Mouse (Mus musculus) cerebellum, adult 9-10 months (tissue): ENCODE measurements at regions not wholly inside any gene's neighbourhood (a gene's known extent, or its start where the extent isn't known, plus 50 kb on each side); places are given as distances from the start of the nearest gene placed in this dataset.

Experiments used
- DNase-seq: peaks from one replicate; pipeline ENCODE4 v3.0.0; 2022

GRCm38 (mm10) chr17:83097998-83098397 is 117.1 kb upstream of the Pkdcc start:
- no peak for DNase-seq

DNA sequence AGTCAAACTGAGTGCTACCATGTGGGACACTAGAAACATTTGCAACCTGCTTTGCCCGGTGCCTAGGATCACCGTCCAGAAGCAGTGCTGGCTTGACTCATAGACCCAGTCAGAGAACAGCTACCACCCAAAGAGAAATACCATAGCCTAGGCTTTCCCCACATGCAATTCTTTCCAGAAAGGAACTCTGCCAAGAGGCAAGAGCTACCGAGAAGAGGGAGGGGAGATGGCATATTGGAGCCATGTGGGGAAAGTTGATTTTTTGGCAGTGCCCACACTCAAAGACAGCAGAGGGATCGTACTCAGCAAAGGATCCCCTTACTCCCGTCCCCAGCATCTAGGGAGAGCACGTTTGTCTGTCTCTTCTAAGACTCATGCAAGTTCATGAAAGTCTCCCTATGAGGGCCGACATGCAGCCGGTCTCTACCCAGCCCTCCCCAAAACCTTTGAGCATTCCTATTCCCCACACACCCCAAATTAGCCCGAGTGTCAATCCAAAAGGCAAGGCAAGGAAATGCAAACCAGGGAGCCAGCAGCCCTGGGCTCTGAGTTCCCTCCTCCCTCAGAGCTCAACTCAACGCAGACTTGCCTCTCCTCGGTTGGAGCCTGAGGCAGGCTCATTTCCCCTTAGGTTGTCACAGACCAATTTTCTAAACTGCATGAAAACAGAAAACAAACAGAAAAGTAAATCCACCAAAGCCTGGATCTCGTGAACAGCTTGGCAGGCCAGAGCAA is 116.2 kb upstream of the Pkdcc start:
- DNase-seq: no peak

DNA sequence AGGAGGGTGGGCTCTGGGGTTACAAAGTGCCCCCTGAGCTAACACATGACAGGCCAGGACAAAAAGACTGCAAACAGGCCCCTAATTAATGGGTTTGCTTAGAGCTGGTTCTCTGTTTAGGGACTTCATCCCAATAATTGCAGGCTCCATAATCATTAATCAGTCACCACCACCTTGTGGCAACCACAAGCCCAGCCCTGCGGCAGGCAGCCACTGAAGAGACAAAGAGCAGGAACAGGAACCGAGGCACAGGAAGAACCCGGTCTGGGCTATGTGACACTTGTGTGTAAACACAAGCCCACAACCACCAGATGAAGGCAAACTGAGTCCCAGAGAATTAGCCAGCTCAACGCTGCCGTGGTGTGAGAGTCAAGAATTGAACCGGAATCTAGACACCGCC is 114.1 kb upstream of the Pkdcc start:
- DNase-seq: no peak

GRCm38 (mm10) chr17:83101756-83102155 is 113.3 kb upstream of the Pkdcc start:
- no peak for DNase-seq

DNA sequence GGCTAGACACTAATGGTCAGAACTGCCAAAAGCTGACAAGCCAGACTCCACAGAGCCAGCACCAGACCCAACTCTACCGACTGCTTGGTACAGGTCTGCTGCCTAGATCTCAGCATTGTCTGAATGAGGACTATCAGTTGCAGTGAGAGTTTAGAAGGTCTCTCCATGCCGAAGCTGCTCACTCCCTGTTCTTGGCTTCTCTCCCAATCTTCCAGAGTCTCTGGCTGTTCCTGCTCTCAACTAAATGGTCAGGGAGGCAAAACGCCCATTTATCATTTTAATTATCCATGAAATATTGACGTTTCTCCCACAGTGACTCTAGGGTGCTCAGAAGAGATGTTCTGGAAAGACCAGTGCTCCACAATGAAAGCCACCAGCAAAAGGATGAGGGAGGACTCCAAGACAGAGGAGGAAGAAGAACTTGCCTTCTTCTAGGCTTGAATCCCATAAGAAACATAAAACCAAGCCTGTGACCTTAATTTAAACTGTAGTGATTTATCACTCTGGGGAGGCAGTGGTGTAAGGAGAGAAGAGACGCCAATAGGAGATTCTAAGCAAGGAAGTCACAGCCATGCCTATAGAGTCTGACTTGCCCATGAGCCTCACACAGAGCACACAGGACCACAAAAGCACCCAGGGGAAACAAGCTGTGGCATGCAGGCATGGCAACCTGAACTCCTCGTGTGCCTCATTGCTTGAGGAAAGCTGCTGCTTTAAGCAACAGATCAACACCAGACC is 112.2 kb upstream of the Pkdcc start:
- DNase-seq: no peak

DNA sequence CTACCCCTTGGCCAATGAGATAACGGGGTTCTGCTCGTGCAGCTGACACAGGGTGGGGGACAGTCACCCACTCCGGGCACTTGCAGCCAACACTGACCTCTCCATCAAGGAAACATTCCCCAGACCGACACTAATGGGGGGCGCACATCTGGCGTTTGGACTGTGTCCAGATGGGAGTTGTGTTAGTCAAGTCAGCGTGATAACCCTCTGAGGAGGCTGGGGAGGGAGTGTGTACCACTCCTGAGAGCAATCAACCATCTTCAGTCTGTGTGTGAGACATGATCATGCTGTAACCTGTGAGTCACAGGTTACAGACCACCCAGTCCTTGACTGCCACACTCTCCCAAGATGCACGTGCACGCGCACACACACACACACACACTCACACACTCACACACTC is 106.9 kb upstream of the Pkdcc start:
- DNase-seq: no peak

- DNase-seq: no peak
These were observed 105.2 kb upstream of the Pkdcc start for GRCm38 (mm10) chr17:83109792-83110440.

DNA sequence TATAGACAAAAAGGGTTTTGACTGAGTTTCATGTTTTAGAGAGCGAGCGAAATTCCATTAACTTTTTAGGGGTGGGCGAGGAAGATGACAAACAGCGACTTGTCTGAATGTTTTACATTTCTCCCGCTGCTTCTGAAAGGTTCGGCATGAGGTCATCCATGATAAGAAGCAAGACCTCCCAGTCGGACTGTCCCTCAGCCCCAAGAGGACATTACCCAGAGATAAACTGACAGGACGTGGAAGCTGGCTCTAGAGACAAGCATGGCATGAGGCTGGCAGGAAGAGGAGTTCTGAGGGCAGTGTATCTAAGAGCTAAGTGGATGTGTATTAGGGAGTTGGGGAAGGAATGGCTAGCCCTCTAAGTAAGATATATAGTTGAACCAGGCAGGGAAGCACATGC is 104.5 kb upstream of the Pkdcc start:
- no peak for DNase-seq

DNA sequence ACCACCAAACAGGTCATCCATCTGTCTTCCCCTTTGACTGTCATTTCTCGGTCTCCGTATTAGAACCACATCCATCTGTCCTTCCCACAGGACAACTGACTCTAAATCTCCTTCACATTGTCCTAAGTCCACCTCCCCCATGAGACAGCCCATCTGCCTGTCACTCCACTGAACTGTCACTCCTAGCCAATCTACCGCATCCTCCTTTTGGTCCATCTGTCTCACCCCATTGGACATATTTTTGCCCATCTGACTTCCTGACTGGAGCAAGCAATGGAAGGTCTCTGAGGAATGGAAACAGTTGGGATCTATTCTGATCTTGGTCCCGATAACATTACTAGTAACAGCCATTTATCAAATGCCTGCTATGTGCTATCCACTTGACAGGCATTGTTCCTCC is 99.9 kb upstream of the Pkdcc start:
- peak; percentile 58 for DNase-seq

- no peak for DNase-seq
These were observed 99.1 kb upstream of the Pkdcc start for GRCm38 (mm10) chr17:83115832-83116480.

DNA sequence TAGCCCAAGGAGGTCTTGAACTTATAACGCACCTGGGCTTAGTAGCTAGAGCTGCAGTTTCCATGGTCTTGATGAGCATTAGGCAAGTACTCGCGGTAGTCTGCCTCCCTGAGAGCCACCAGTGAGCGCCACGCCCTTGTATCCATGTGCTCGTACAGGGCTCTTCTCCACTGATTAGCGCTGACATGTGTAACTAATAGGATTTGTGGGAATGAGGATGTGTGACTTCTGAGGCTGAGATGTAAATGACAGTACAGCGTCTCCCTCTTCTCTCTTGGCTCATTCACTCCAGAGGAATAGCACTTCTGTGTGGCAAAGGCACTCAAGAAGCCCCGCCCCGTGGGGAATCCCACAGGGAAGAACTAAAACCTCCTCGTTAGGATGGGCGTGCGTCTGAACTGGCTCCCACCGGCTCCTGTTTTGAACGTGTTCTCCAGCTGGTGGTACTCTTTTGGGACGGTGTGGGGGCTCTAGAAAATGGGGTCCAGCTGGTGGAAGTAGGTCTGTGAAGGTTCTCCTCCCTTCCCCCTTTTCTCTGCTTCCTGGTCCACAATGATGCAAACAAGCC is 94.3 kb upstream of the Pkdcc start:
- DNase-seq: no peak

DNA sequence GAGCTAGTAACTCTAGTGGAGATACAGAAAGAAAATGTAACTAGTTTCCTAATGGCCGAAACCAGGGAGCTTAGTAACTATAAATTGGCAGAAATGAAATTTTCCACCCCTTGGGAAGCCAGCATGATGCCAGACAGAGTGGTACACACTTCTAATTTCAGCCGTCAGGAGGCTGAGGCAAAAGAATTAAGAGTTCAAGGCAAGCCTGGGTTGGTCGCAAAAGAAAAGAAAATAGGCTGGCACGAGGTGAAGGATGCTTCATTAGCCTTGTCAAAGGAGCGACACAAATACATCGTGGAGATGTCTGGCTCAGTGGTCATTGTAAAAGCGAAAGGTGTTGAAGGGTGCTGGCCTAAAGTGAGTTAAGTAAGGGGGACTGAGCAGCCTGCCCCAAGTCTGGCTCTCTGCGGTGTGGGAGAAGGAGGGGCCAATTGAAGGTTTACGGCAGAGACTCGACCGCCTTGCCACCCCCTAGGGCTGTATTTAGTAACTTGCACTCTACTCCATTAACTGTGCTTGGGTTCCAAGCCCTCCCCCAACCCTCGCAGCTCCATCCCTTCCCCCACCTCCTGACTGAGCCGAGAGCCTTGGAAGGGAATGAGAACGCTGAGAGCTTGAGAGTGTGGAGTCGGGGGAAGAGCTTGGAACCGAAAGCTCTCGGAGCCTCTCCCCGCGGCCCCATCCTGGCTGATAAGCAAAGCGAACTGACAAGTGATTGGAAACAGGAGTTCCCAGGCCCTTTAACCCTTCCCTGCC is 92.4 kb upstream of the Pkdcc start:
- no peak for DNase-seq

- no peak for DNase-seq
These were observed 90.0 kb upstream of the Pkdcc start for GRCm38 (mm10) chr17:83125057-83125456.

DNA sequence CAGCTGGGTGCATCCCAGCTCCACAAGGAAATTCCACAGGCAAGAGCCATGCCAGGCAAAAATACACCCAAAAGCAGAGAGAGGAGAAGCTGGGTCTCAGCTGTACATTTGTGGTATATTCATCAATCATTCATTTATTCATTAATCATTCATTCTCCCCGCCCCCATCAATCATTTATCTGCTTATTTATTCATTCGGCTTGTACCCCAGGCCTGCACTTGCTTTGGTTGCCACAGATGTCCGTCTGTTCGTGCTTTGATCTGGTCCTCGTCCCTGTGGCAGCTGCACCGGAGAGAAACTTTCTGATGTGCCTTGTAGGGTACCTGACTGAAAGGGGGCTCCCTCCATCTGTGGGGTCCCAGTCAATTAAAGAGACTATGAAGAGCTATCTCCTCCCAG is 87.2 kb upstream of the Pkdcc start:
- no peak for DNase-seq

DNA sequence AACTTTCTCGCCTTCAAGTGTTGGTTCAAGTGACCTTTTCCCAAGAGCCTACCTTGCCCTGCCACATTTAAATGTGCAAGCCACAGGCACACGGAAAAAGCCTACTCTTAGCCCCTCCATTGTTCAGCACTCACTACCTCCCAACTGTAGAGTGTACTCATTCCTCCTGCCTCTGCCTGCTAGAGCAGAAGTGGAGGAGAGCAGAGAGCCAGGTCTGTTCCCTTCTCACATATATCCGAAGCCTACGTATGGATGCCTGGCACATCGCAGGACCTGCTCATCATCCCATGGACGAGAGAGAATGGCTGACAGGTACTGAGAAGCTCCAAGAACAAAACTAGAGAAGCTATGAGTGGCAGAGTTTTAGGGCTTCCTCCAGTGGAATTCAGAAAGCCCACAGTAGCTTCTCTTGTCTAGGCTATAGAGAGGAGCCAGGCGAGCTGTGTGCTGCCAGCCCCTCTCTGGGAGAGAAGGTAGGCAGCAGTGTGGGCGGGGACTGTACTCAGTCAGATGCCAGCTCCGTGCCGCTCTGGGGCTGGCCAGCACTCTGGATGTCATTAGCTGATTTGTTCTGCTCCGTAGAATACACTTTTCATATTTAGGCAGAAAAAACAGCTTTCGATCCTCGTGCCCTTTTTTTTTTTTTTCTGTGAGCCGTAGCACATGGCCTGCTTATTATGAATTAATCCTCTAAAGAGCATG is 86.1 kb upstream of the Pkdcc start:
- DNase-seq: peak; percentile 34

DNA sequence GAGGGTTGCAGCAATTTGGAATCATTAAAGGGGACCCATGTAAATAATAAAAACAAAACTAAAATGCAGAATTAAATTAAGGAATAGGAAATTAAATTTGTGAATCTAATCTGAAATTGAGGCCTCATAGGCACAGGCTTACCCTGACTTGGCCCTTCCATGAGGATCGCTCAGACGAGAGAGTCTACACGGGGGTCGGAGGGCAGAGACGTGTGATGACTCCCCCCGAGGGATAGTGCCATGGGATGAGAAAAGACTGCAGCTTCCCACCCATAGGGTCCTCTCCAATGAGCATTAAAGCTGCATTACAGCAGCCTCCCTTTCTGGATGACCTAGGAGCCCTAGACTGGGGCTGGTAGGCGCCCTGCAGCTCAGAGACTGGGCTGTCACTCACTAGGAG is 85.4 kb upstream of the Pkdcc start:
- DNase-seq: no peak

GRCm38 (mm10) chr17:83133201-83133600 is 81.9 kb upstream of the Pkdcc start:
- no peak for DNase-seq

DNA sequence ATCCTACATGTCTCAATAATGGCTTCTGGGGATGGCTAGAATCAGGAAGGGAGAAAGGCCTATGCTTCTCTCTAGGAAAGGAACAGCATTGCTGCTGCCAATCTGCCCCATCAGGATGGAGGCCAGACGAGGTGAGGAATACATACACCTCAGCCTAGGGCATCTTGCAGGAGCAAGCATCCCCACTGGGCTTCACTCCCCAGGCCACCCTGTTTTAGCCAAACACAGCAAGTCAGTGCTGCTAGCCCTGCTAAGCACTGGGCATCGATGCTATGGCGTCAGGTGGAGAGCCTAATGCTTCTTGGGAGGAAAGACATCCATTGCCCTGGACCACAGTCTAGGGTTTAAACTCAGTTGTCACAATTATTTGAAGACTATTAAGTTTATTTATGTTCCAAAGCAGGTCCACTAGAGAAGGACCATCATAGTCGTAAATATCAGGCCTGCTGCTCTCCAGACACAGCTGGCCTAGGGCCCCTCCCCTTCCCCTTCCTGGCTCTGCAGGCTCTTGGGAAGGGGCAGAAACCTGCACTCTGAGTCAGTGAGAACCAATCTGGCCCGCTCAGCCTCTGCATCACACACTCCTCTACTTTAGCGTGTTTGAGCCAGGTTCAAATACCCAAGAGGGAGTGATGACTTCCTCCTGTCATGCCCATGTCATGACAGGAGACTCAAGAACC is 79.5 kb upstream of the Pkdcc start:
- DNase-seq: no peak

DNA sequence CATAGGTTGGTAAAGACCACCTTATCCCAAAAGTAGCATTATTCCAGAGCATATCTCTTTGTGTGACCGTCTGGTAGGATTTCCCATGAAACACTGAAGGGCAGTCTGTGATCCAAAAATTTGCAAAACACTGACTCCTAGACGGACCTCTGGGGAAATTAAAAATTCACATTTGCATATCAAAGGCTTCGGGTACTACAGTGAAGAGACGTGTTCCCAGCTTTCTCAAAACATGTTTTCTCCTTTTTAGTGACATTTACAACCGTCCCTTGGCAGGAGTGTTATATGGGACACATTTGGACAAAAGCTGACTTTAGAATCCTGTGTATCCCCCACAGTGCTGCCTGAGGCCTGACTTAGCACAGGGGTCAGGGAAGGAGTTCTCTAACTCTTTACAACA is 78.8 kb upstream of the Pkdcc start:
- DNase-seq: no peak

GRCm38 (mm10) chr17:83137720-83138119 is 77.4 kb upstream of the Pkdcc start:
- no peak for DNase-seq
